ENCODE assay signal across 8 mouse cellular contexts in genomic region chr10:80260642-80261584, GRCm38 (mm10). TPM values are rescaled to one million over a fixed set of nuclear protein-coding genes. Genes with fewer than 3 reads are reported as not detected.
A peak's percentile ranks its signal among the peaks of the same experiment; 100 is the strongest.
DNase-seq lines count a peak whose midpoint lies in the region; ATAC-seq and TF ChIP-seq lines count a peak whose summit lies in the region.

Gamt (minus strand) TSS chr10:80261012.
Dazap1 (plus strand) TSS chr10:80261486.

- WGBS in embryonic facial prominence, embryonic 14.5 days: 1% methylated on average over 43 of the region's 49 CpGs
- WGBS in heart, adult 2 months: under 1% methylated on average over 49 of the region's 49 CpGs
- WGBS in limb, embryonic 13.5 days: under 1% methylated on average over 47 of the region's 49 CpGs
- WGBS in midbrain, embryonic 16.5 days: under 1% methylated on average over 49 of the region's 49 CpGs

- H3K27me3 ChIP-seq in embryonic facial prominence, embryonic 14.5 days (replicated peaks; ENCODE audit: control insufficient read depth, insufficient read depth, low read length): no peaks in the 10 kb centered on the region
- no peaks in the 10 kb centered on the region for H3K27me3 ChIP-seq in heart, adult 2 months (ENCODE audit: control insufficient read depth, insufficient read depth, low read length)
- H3K27me3 ChIP-seq in limb, embryonic 13.5 days: no peaks in the 10 kb centered on the region
- no peaks in the 10 kb centered on the region for H3K27me3 ChIP-seq in midbrain, embryonic 16.5 days (ENCODE audit: control insufficient read depth, insufficient read depth, low read depth, low read length)

- no peaks in the 10 kb centered on the region for H3K79me2 ChIP-seq in heart, adult 2 months (replicated peaks; ENCODE audit: control insufficient read depth, insufficient read depth, low read length)

- H3K4me1 ChIP-seq in embryonic facial prominence, embryonic 14.5 days (ENCODE audit: control insufficient read depth, insufficient read depth, low read length): peaks cover 23% of the 10 kb centered on the region
- peaks cover 7% of the 10 kb centered on the region for H3K4me1 ChIP-seq in heart, adult 2 months (ENCODE audit: control insufficient read depth, insufficient read depth, low read length)
- peaks cover 36% of the 10 kb centered on the region for H3K4me1 ChIP-seq in limb, embryonic 13.5 days
- H3K4me1 ChIP-seq in midbrain, embryonic 16.5 days (ENCODE audit: control insufficient read depth, insufficient read depth, low read length): peaks cover 25% of the 10 kb centered on the region

- TF ChIP-seq CTCF in heart, adult 2 months (IDR thresholded peaks at IDR 0.05): no peak

- peak; percentile 99 for DNase-seq in 3T3-L1 (ENCODE audit: low read depth, low spot score)
- peak; percentile 95 to 99 for DNase-seq in adrenal gland, postnatal 4 days (ENCODE audit: low spot score in 2 of 2)
- peak; percentile 98 for DNase-seq in embryonic facial prominence, embryonic 14.5 days (ENCODE audit: low spot score)
- DNase-seq in heart, adult 2 months: peak; percentile 98 to 99
- peak; percentile 97 to 98 for DNase-seq in kidney, adult 8-10 months
- peak; percentile 96 to 98 for DNase-seq in spleen, postnatal 10 days (ENCODE audit: low spot score in 2 of 2)

- peak within 1 kb of the TSS; percentile 58 for H3K4me3 ChIP-seq in embryonic facial prominence, embryonic 14.5 days (ENCODE audit: low read depth, low read length)
- peak within 1 kb of the TSS; percentile 75 for H3K4me3 ChIP-seq in heart, adult 2 months
- H3K4me3 ChIP-seq in limb, embryonic 13.5 days: peak within 1 kb of the TSS; percentile 55
- peak within 1 kb of the TSS; percentile 44 for H3K4me3 ChIP-seq in midbrain, embryonic 16.5 days (ENCODE audit: low read depth, low read length)

- H3K9ac ChIP-seq in embryonic facial prominence, embryonic 14.5 days (ENCODE audit: low read depth, low read length): peak within 1 kb of the TSS; percentile 69
- peak within 1 kb of the TSS; percentile 76 for H3K9ac ChIP-seq in heart, adult 2 months (ENCODE audit: low read depth, low read length)
- H3K9ac ChIP-seq in limb, embryonic 13.5 days: peak within 1 kb of the TSS; percentile 75
- peak within 1 kb of the TSS; percentile 61 for H3K9ac ChIP-seq in midbrain, embryonic 16.5 days (ENCODE audit: low read depth, low read length)

- H3K36me3 ChIP-seq in embryonic facial prominence, embryonic 14.5 days (ENCODE audit: control insufficient read depth, insufficient read depth, low read length): peaks cover 32% of the 10 kb centered on the region
- H3K36me3 ChIP-seq in heart, adult 2 months (ENCODE audit: control insufficient read depth, insufficient read depth, low read length): no peaks in the 10 kb centered on the region
- H3K36me3 ChIP-seq in limb, embryonic 13.5 days: peaks cover 34% of the 10 kb centered on the region
- H3K36me3 ChIP-seq in midbrain, embryonic 16.5 days (ENCODE audit: control insufficient read depth, insufficient read depth, low read length): peaks cover 13% of the 10 kb centered on the region

- peak within 1 kb of the TSS; percentile 97 for H3K4me2 ChIP-seq in embryonic facial prominence, embryonic 14.5 days (ENCODE audit: low read depth, low read length)
- peak within 1 kb of the TSS; percentile 93 for H3K4me2 ChIP-seq in limb, embryonic 13.5 days (replicated peaks)
- H3K4me2 ChIP-seq in midbrain, embryonic 16.5 days (ENCODE audit: low read length): peak within 1 kb of the TSS; percentile 91

- H3K9me3 ChIP-seq in embryonic facial prominence, embryonic 14.5 days (ENCODE audit: control insufficient read depth, low read length): no peaks in the 10 kb centered on the region
- H3K9me3 ChIP-seq in limb, embryonic 13.5 days: no peaks in the 10 kb centered on the region
- no peaks in the 10 kb centered on the region for H3K9me3 ChIP-seq in midbrain, embryonic 16.5 days (replicated peaks; ENCODE audit: control insufficient read depth, low read length, poor library complexity, severe bottlenecking)

- TF ChIP-seq EP300 in heart, adult 2 months (IDR thresholded peaks at IDR 0.05; ENCODE audit: insufficient read depth, low read depth, low read length): no peak

- intact Hi-C loops in heart, adult 2 months (cut with DNase I): loop anchor here (1.0 to 10.0 kb wide), 2 partner anchors 12 to 276 kb away; partner anchors contain the start of genes Cnn2, Ndufs7 and Tmem259

- TF ChIP-seq POLR2A in heart, adult 2 months (IDR thresholded peaks at IDR 0.05; ENCODE audit: insufficient read depth, low read depth, low read length): peak; percentile 79

- ATAC-seq in embryonic facial prominence, embryonic 14.5 days (ENCODE audit: low read depth): peak; percentile 91
- peak; percentile 92 for ATAC-seq in limb, embryonic 13.5 days (ENCODE audit: low FRiP score, low read depth)
- ATAC-seq in midbrain, embryonic 16.5 days: peak; percentile 79

- H3K27ac ChIP-seq in embryonic facial prominence, embryonic 14.5 days (replicated peaks; ENCODE audit: low read depth, low read length): peak within 1 kb of the TSS; percentile 98
- H3K27ac ChIP-seq in heart, adult 2 months: peak within 1 kb of the TSS; percentile 98
- peak within 1 kb of the TSS; percentile 97 for H3K27ac ChIP-seq in limb, embryonic 13.5 days
- H3K27ac ChIP-seq in midbrain, embryonic 16.5 days (ENCODE audit: low read length): peak within 1 kb of the TSS; percentile 80

RNA-seq across cellular contexts. Expression of gene Gamt, which starts in this region (rescaled TPM):
- 100 to 1,000 TPM; 181 to 214 TPM for total RNA-seq in adrenal gland, postnatal 4 days (2021)
- polyA plus RNA-seq in embryonic facial prominence, embryonic 14.5 days (2014; fragmentation: Nextera tagmentation; extraction: Ambion mirVana): 124 and 139 TPM in 2 replicates
- 1 to 10 TPM; 8.3 to 8.4 TPM for total RNA-seq in heart, adult 2 months (2021)
- polyA plus RNA-seq in heart, adult 2 months (2012; rRNA removed): 8.0 and 11.0 TPM in 2 replicates
- 57.1 and 58.4 TPM in 2 replicates for polyA plus RNA-seq in limb, embryonic 13.5 days (2015; fragmentation: Nextera tagmentation; extraction: Ambion mirVana)
- polyA plus RNA-seq in midbrain, embryonic 16.5 days (2015; fragmentation: Nextera tagmentation; extraction: Ambion mirVana): 15.8 and 19.5 TPM in 2 replicates

RNA-seq across cellular contexts. Expression of gene Dazap1, which starts in this region (rescaled TPM):
- 100 to 1,000 TPM; 180 to 181 TPM for total RNA-seq in adrenal gland, postnatal 4 days (2021)
- polyA plus RNA-seq in embryonic facial prominence, embryonic 14.5 days (2014; fragmentation: Nextera tagmentation; extraction: Ambion mirVana): 42.3 and 43.5 TPM in 2 replicates
- total RNA-seq in heart, adult 2 months (2021): 10 to 100 TPM; 56.4 to 57.9 TPM
- polyA plus RNA-seq in heart, adult 2 months (2012; rRNA removed): 37.6 and 41.0 TPM in 2 replicates
- polyA plus RNA-seq in limb, embryonic 13.5 days (2015; fragmentation: Nextera tagmentation; extraction: Ambion mirVana): 64.9 and 67.9 TPM in 2 replicates
- 43.7 and 51.9 TPM in 2 replicates for polyA plus RNA-seq in midbrain, embryonic 16.5 days (2015; fragmentation: Nextera tagmentation; extraction: Ambion mirVana)

Comparison
In these comparisons a context has a peak if more than half of its experiments do, and no peak if none do; other contexts are left out.
1. Peak in every context shown above with its lines: DNase-seq, ATAC-seq, H3K4me3 ChIP-seq and H3K27ac ChIP-seq.
2. RNA of gene Gamt (total RNA-seq): 181 to 214 TPM in adrenal gland, postnatal 4 days; 8.3 to 8.4 TPM in heart, adult 2 months; every median in the first group is over 10 times any median in the second.